Mouse (Mus musculus): ENCODE data around the gene Sirt1.

DNA sequence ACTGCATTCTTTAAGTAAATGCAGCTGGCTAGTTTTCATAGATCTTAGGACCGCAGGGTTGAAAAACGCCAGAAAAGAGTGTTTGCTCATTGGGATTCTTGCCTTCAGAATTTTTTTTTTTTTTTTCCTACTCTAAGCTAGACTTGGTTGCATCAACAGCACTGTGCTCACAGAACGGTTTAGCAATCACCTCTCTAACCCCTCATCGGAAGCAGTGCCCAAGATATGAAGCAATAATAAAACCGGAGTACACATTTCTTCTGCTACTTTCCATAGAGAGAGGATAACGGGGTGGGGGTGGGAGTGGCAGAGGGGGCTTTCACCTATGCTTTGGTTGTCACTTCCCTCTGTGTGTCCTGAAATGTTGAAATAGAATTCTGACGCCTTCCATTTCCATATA is 34.3 kb upstream of the Sirt1 start:
- no peak for TF ChIP-seq MAFK (IDR thresholded peaks at IDR 0.05; ENCODE audit: insufficient replicate concordance, low read length)
- TF ChIP-seq CTCF (conservative IDR thresholded peaks at IDR 0.05 in 1 of 2, IDR thresholded peaks at IDR 0.05 in 1 of 2; ENCODE audit: low read depth in 2 of 2, low read length in 2 of 2) = no peak
- TF ChIP-seq EP300 (IDR thresholded peaks at IDR 0.05; ENCODE audit: low read length) = no peak
- no peak for TF ChIP-seq CHD2 (IDR thresholded peaks at IDR 0.05; ENCODE audit: low read length)
- TF ChIP-seq NRF1 (IDR thresholded peaks at IDR 0.05; ENCODE audit: low read depth, low read length) = no peak
- no peak for TF ChIP-seq GABPA (IDR thresholded peaks at IDR 0.05; ENCODE audit: insufficient replicate concordance, low read depth, low read length)
- no peak for TF ChIP-seq POLR2A (IDR thresholded peaks at IDR 0.05; ENCODE audit: low read depth, low read length)
- no peak for TF ChIP-seq ZKSCAN1 (IDR thresholded peaks at IDR 0.05; ENCODE audit: borderline replicate concordance, low read depth, low read length)
- no peak for TF ChIP-seq RCOR1 (conservative IDR thresholded peaks at IDR 0.05; ENCODE audit: low read depth, low read length)
- no peak for TF ChIP-seq POLR2AphosphoS2 (IDR thresholded peaks at IDR 0.05; ENCODE audit: low read depth, low read length)
- no peak for TF ChIP-seq ETS1 (conservative IDR thresholded peaks at IDR 0.05; ENCODE audit: low read depth, low read length)
- no peak for TF ChIP-seq MEF2A (IDR thresholded peaks at IDR 0.05; ENCODE audit: borderline replicate concordance, low read depth, low read length)

Measured in CH12.LX (cell line).